Mouse (Mus musculus): ENCODE results near the gene Ptprs. TPM values are rescaled to one million over a fixed set of nuclear protein-coding genes. Genes with fewer than 3 reads are reported as not detected.

The Ptprs gene
- total and polyA plus RNA-seq, 3 experiments, result 51.6 to 324 (median 80.9) TPM

GRCm38 (mm10) chr17:56469275-56469674 is 7.0 kb downstream of the Ptprs start (continued):
- TF ChIP-seq CHD2 (IDR thresholded peaks at IDR 0.05; ENCODE audit: low read length) (no peak), NELFE (IDR thresholded peaks at IDR 0.05; ENCODE audit: low read depth, low read length) (no peak), MYB (IDR thresholded peaks at IDR 0.05; ENCODE audit: low read depth, low read length) (no peak), SIN3A (IDR thresholded peaks at IDR 0.05; ENCODE audit: low read length) (no peak), KAT2A (conservative IDR thresholded peaks at IDR 0.05; ENCODE audit: low read depth, low read length) (no peak), RCOR1 (IDR thresholded peaks at IDR 0.05; ENCODE audit: low read depth, low read length) (no peak), ZC3H11A (IDR thresholded peaks at IDR 0.05; ENCODE audit: low read depth, low read length) (no peak)

DNA sequence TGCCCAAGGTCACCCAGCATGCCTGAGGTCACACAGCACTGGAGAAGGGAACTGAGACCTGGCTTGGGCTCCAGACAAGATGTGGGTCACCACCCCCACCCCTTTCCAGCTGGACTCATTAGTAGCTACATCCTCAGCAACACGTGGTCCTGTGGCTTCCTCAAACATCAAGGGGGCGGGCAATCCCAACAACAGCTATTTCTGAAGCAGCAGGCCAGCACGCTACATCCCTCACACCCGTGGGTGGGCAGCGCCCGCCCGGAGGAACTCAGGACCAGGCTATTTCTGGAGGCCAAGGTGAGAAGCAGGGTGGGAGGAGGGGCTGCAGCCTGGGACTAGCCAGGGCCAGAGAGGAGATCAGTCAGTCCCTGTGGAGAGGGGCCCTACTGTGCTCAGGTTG is 7.4 kb downstream of the Ptprs start:
- no peak overlapping the region for H3K4me3 ChIP-seq (ENCODE audit: control insufficient read depth in 1 of 2, insufficient read depth in 1 of 2, low read depth in 2 of 2, low read length in 2 of 2)
- no peaks in the 10 kb centered on the region for H3K9me3 ChIP-seq (replicated peaks; ENCODE audit: insufficient read depth, low read length)
- TF ChIP-seq EP300 (IDR thresholded peaks at IDR 0.05; ENCODE audit: low read depth in 1 of 2, low read length in 2 of 2), result no peak
- TF ChIP-seq SIN3A (IDR thresholded peaks at IDR 0.05; ENCODE audit: low read length), result no peak
- no peak for TF ChIP-seq MAZ (IDR thresholded peaks at IDR 0.05; ENCODE audit: low read depth, low read length)
- no peak for TF ChIP-seq TCF12 (IDR thresholded peaks at IDR 0.05; ENCODE audit: low read depth, low read length)
- no peak for TF ChIP-seq ZKSCAN1 (IDR thresholded peaks at IDR 0.05; ENCODE audit: low read depth, low read length)
- no peak for TF ChIP-seq MXI1 (IDR thresholded peaks at IDR 0.05; ENCODE audit: low read depth, low read length)
- TF ChIP-seq ELF1 (IDR thresholded peaks at IDR 0.05; ENCODE audit: low read depth, low read length), result no peak
- no peak overlapping the region for H3K27ac ChIP-seq (ENCODE audit: control insufficient read depth, low read depth, low read length)
- H3K36me3 ChIP-seq (ENCODE audit: control insufficient read depth in 1 of 2, insufficient read depth in 2 of 2, low read length in 2 of 2), result peaks cover 2 to 4% of the 10 kb centered on the region in 2 experiments; a peak in 1 of 4 replicates
- no peak for DNase-seq (ENCODE audit: low read depth, low spot score)
- peaks cover 49% of the 10 kb centered on the region for H3K79me2 ChIP-seq (ENCODE audit: control insufficient read depth, insufficient read depth, low read length, poor library complexity)
- peaks cover 5 to 14% of the 10 kb centered on the region in 2 experiments; a peak in 3 of 4 replicates for H3K4me1 ChIP-seq (ENCODE audit: control insufficient read depth in 1 of 2, insufficient read depth in 2 of 2, low read length in 2 of 2)
- H3K9ac ChIP-seq (ENCODE audit: control insufficient read depth, low read depth, low read length, poor library complexity, severe bottlenecking), result no peak overlapping the region
- H3K27me3 ChIP-seq (ENCODE audit: control insufficient read depth in 1 of 2, insufficient read depth in 2 of 2, low read length in 2 of 2), result no peaks in the 10 kb centered on the region

DNA sequence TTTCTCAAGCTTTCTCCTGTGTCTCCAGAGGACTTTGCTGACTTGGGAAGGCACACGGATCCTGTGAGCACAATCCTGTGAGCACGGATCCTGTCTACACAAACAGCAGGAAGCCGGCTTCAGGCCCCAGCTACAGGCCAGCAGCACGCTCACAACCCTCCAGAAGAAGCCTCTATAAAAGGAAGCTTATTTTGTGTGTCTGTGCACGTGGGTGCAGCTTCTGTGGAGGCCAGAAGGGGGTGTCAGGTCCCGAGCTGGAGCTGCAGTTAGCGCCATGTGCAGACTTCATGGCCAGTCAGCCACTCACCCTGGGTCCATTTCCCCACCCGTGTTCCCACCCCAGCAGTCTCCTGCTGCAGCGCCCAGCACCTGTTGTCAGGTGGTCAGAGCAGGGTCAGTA is 7.9 kb downstream of the Ptprs start:
- Histone ChIP-seq H3K9me3 (replicated peaks; ENCODE audit: insufficient read depth, low read length) (no peaks in the 10 kb centered on the region), H3K36me3 (ENCODE audit: control insufficient read depth in 1 of 2, insufficient read depth in 2 of 2, low read length in 2 of 2) (peaks cover 2 to 4% of the 10 kb centered on the region in 2 experiments; a peak in 1 of 4 replicates), H3K9ac (ENCODE audit: control insufficient read depth, low read depth, low read length, poor library complexity, severe bottlenecking) (no peak overlapping the region), H3K27me3 (ENCODE audit: control insufficient read depth in 1 of 2, insufficient read depth in 2 of 2, low read length in 2 of 2) (no peaks in the 10 kb centered on the region), H3K79me2 (ENCODE audit: control insufficient read depth, insufficient read depth, low read length, poor library complexity) (peaks cover 46% of the 10 kb centered on the region), H3K27ac (ENCODE audit: control insufficient read depth, low read depth, low read length) (no peak overlapping the region), H3K4me1 (ENCODE audit: control insufficient read depth in 1 of 2, insufficient read depth in 2 of 2, low read length in 2 of 2) (peaks cover 3 to 9% of the 10 kb centered on the region in 2 experiments; a peak in 2 of 4 replicates), H3K4me3 (ENCODE audit: control insufficient read depth in 1 of 2, insufficient read depth in 1 of 2, low read depth in 2 of 2, low read length in 2 of 2) (no peak overlapping the region)
- DNase-seq (ENCODE audit: low read depth, low spot score), result no peak
- no peak for TF ChIP-seq POLR2A (IDR thresholded peaks at IDR 0.05; ENCODE audit: control insufficient read depth in 1 of 2, insufficient read depth in 1 of 2, low read depth in 1 of 2, low read length in 2 of 2, poor library complexity in 1 of 2)
- TF ChIP-seq MAFK (IDR thresholded peaks at IDR 0.05; ENCODE audit: borderline replicate concordance, low read depth, low read length), result no peak
